Mouse (Mus musculus) intestine, embryonic 16.5 days (tissue): Measurements from ENCODE around the gene Tpr. TPM values are rescaled to one million over a fixed set of nuclear protein-coding genes. Genes with fewer than 3 reads are reported as not detected.

Experiments used
- ATAC-seq: fragments of 200-750 bp; cut with Nextera tagmentation; 2 replicates; pipeline ENCODE4 v1.8.0; 2017; ENCODE audit warnings: moderate TSS enrichment, moderate library complexity
- H3K27ac ChIP-seq: fragments of 300-500 bp; sonication (generic); 2 replicates; pipeline ENCODE4 v1.5.1; 2014; ENCODE audit warnings: mild to moderate bottlenecking, low read length
- H3K27me3 ChIP-seq: fragments of 300-500 bp; sonication (generic); replicated peaks from 2 replicates; pipeline ENCODE4 v1.6.1; 2014; ENCODE audit warnings: low read length, control low read depth, mixed read lengths; ENCODE audit not compliant: control insufficient read depth, insufficient read depth
- H3K36me3 ChIP-seq: fragments of 300-500 bp; sonication (generic); 2 replicates; pipeline ENCODE4 v1.6.1; 2014; ENCODE audit warnings: low read length, control low read depth; ENCODE audit not compliant: control insufficient read depth, insufficient read depth
- H3K4me1 ChIP-seq: fragments of 300-500 bp; sonication (generic); 2 replicates; pipeline ENCODE4 v1.6.1; 2014; ENCODE audit warnings: low read length, control low read depth, mixed read lengths; ENCODE audit not compliant: control insufficient read depth, insufficient read depth
- H3K4me2 ChIP-seq: fragments of 300-500 bp; sonication (generic); 2 replicates; pipeline ENCODE4 v1.6.1; 2014; ENCODE audit warnings: low read depth, low read length, control low read depth
- H3K4me3 ChIP-seq: fragments of 300-500 bp; sonication (generic); 2 replicates; pipeline ENCODE4 v1.5.1; 2014; ENCODE audit warnings: mild to moderate bottlenecking, low read length
- H3K9ac ChIP-seq: fragments of 300-500 bp; sonication (generic); 2 replicates; pipeline ENCODE4 v1.6.1; 2014; ENCODE audit warnings: low read depth, low read length
- H3K9me3 ChIP-seq: fragments of 300-500 bp; sonication (generic); 2 replicates; pipeline ENCODE4 v1.6.1; 2016; ENCODE audit warnings: low read length, control low read depth; ENCODE audit not compliant: control insufficient read depth
- WGBS: fragments of 180-500 bp; shearing (Covaris S2); extraction: QIAGEN DNeasy Blood & Tissue Kit; methylation state at CpG from one replicate; pipeline ENCODE4 v1.1.7; 2014; 5-methylcytosine and 5-hydroxymethylcytosine counted together
- polyA plus RNA-seq: library from polyadenylated mRNA; unstranded; fragments of >200 nt; fragmentation: Nextera tagmentation; extraction: Ambion mirVana; gene quantifications from 2 replicates; pipeline ENCODE4 v1.2.1, GENCODE M21; 2015

Tpr gene
- polyA plus RNA-seq, 1 experiment from 2014 or later, result 120 TPM

GRCm38 (mm10) chr1:150441731-150442130 is 49.1 kb downstream of the Tpr start:
- no peak for ATAC-seq
- 71% methylated on average over 4 of the region's 4 CpGs for WGBS
- H3K4me3 ChIP-seq, result no peak overlapping the region
- H3K9ac ChIP-seq, result no peak overlapping the region
- H3K4me1 ChIP-seq, result no peaks in the 10 kb centered on the region
- no peak overlapping the region for H3K27ac ChIP-seq
- peaks cover 7% of the 10 kb centered on the region for H3K36me3 ChIP-seq
- no peaks in the 10 kb centered on the region for H3K9me3 ChIP-seq
- H3K4me2 ChIP-seq, result no peak overlapping the region
- H3K27me3 ChIP-seq, result no peaks in the 10 kb centered on the region

- no peaks in the 10 kb centered on the region for H3K27me3 ChIP-seq
- WGBS, result 82% methylated on average over 5 of the region's 5 CpGs
- H3K9ac ChIP-seq, result no peak overlapping the region
- H3K27ac ChIP-seq, result no peak overlapping the region
- no peaks in the 10 kb centered on the region for H3K9me3 ChIP-seq
- no peak overlapping the region for H3K4me2 ChIP-seq
- no peak overlapping the region for H3K4me3 ChIP-seq
- H3K36me3 ChIP-seq, result no peaks in the 10 kb centered on the region
- no peaks in the 10 kb centered on the region for H3K4me1 ChIP-seq
- ATAC-seq, result no peak
These were observed 66.3 kb downstream of the Tpr start for GRCm38 (mm10) chr1:150458977-150459376.

- no peaks in the 10 kb centered on the region for H3K36me3 ChIP-seq
- 69% methylated on average over 3 of the region's 3 CpGs for WGBS
- no peaks in the 10 kb centered on the region for H3K4me1 ChIP-seq
- no peak overlapping the region for H3K4me2 ChIP-seq
- no peak for ATAC-seq
- H3K9me3 ChIP-seq, result no peaks in the 10 kb centered on the region
- no peak overlapping the region for H3K9ac ChIP-seq
- no peak overlapping the region for H3K4me3 ChIP-seq
- H3K27ac ChIP-seq, result no peak overlapping the region
- no peaks in the 10 kb centered on the region for H3K27me3 ChIP-seq
These were observed 67.0 kb downstream of the Tpr start for GRCm38 (mm10) chr1:150459599-150459998.

GRCm38 (mm10) chr1:150460595-150460994 is 68.0 kb downstream of the Tpr start:
- Histone ChIP-seq H3K4me1 (no peaks in the 10 kb centered on the region), H3K27me3 (no peaks in the 10 kb centered on the region), H3K4me2 (no peak overlapping the region), H3K36me3 (no peaks in the 10 kb centered on the region), H3K9ac (no peak overlapping the region), H3K9me3 (no peaks in the 10 kb centered on the region), H3K27ac (no peak overlapping the region), H3K4me3 (no peak overlapping the region)
- ATAC-seq, result 0 out of 2 replicates have a peak, but pooled peaks have one; percentile 26
- WGBS, result 44% methylated on average over 7 of the region's 7 CpGs

- no peak overlapping the region for H3K4me2 ChIP-seq
- no peaks in the 10 kb centered on the region for H3K27me3 ChIP-seq
- no peaks in the 10 kb centered on the region for H3K9me3 ChIP-seq
- no peaks in the 10 kb centered on the region for H3K36me3 ChIP-seq
- no peak overlapping the region for H3K27ac ChIP-seq
- H3K9ac ChIP-seq, result no peak overlapping the region
- no peak for ATAC-seq
- H3K4me3 ChIP-seq, result no peak overlapping the region
- no peaks in the 10 kb centered on the region for H3K4me1 ChIP-seq
- 51% methylated on average over 5 of the region's 5 CpGs for WGBS
These were observed 70.4 kb downstream of the Tpr start for GRCm38 (mm10) chr1:150463068-150463467.

- no peak overlapping the region for H3K27ac ChIP-seq
- no peaks in the 10 kb centered on the region for H3K4me1 ChIP-seq
- H3K4me2 ChIP-seq, result no peak overlapping the region
- no peaks in the 10 kb centered on the region for H3K9me3 ChIP-seq
- 77% methylated on average over 4 of the region's 4 CpGs for WGBS
- no peak overlapping the region for H3K4me3 ChIP-seq
- H3K36me3 ChIP-seq, result no peaks in the 10 kb centered on the region
- no peak for ATAC-seq
- no peaks in the 10 kb centered on the region for H3K27me3 ChIP-seq
- no peak overlapping the region for H3K9ac ChIP-seq
These were observed 71.1 kb downstream of the Tpr start for GRCm38 (mm10) chr1:150463691-150464090.

- 83% methylated on average over 10 of the region's 10 CpGs for WGBS
- no peaks in the 10 kb centered on the region for H3K9me3 ChIP-seq
- ATAC-seq, result no peak
These were observed 72.7 kb downstream of the Tpr start for GRCm38 (mm10) chr1:150465364-150465763.

GRCm38 (mm10) chr1:150466132-150466531 is 73.5 kb downstream of the Tpr start, which contains the start of gene Prg4:
Gene Prg4 (minus strand): TSS chr1:150466165.
- no peak for ATAC-seq
- H3K27ac ChIP-seq, result no peak within 1 kb of the TSS
- no peaks in the 10 kb centered on the region for H3K27me3 ChIP-seq
- H3K9ac ChIP-seq, result no peak within 1 kb of the TSS
- no peak within 1 kb of the TSS for H3K4me2 ChIP-seq
- 80% methylated on average over 3 of the region's 3 CpGs for WGBS
- H3K36me3 ChIP-seq, result no peaks in the 10 kb centered on the region
- no peak within 1 kb of the TSS for H3K4me3 ChIP-seq
- no peaks in the 10 kb centered on the region for H3K4me1 ChIP-seq
- no peaks in the 10 kb centered on the region for H3K9me3 ChIP-seq

More at GRCm38 (mm10) chr1:150465364-150465763, 72.7 kb downstream of the Tpr start:
- Histone ChIP-seq H3K4me2 (no peak overlapping the region), H3K4me3 (no peak overlapping the region), H3K27ac (no peak overlapping the region), H3K27me3 (no peaks in the 10 kb centered on the region), H3K4me1 (no peaks in the 10 kb centered on the region), H3K9ac (no peak overlapping the region), H3K36me3 (no peaks in the 10 kb centered on the region)

GRCm38 (mm10) chr1:150469992-150470391 is 77.4 kb downstream of the Tpr start:
- 84% methylated on average over 3 of the region's 3 CpGs for WGBS
- Histone ChIP-seq H3K9ac (no peak overlapping the region), H3K4me1 (no peaks in the 10 kb centered on the region), H3K4me2 (no peak overlapping the region), H3K27me3 (no peaks in the 10 kb centered on the region), H3K4me3 (no peak overlapping the region), H3K27ac (no peak overlapping the region), H3K9me3 (no peaks in the 10 kb centered on the region), H3K36me3 (no peaks in the 10 kb centered on the region)
- no peak for ATAC-seq

- ATAC-seq, result no peak
- no peaks in the 10 kb centered on the region for H3K9me3 ChIP-seq
- no peak overlapping the region for H3K27ac ChIP-seq
- no peak overlapping the region for H3K9ac ChIP-seq
- no peak overlapping the region for H3K4me3 ChIP-seq
- H3K4me2 ChIP-seq, result no peak overlapping the region
- WGBS, result 82% methylated on average over 7 of the region's 7 CpGs
- no peaks in the 10 kb centered on the region for H3K36me3 ChIP-seq
- H3K4me1 ChIP-seq, result no peaks in the 10 kb centered on the region
- H3K27me3 ChIP-seq, result no peaks in the 10 kb centered on the region
These were observed 79.9 kb downstream of the Tpr start for GRCm38 (mm10) chr1:150472525-150472924.
